Mouse (Mus musculus) layer of hippocampus, adult 9-10 months (tissue): ENCODE measurements around the gene Hk2.

Experiments
- DNase-seq: peaks from one replicate; pipeline ENCODE4 v3.0.0; 2022; ENCODE audit warnings: low spot score

Gene Hk2

GRCm38 (mm10) chr6:82774321-82774764 is at the start of gene Hk2:
Gene Hk2 (minus strand): TSS chr6:82774454.
- peak; percentile 53 for DNase-seq

GRCm38 (mm10) chr6:82821758-82822253 is 47.6 kb upstream of the Hk2 start:
- DNase-seq, result no peak

GRCm38 (mm10) chr6:82820716-82821115 is 46.5 kb upstream of the Hk2 start:
- DNase-seq, result no peak

GRCm38 (mm10) chr6:82814821-82815220 is 40.6 kb upstream of the Hk2 start:
- no peak for DNase-seq

- DNase-seq, result no peak
Measured at GRCm38 (mm10) chr6:82807984-82808700, 33.9 kb upstream of the Hk2 start.

- no peak for DNase-seq
Measured at GRCm38 (mm10) chr6:82806971-82807370, 32.7 kb upstream of the Hk2 start.

- DNase-seq, result no peak
Measured at GRCm38 (mm10) chr6:82806503-82806902, 32.2 kb upstream of the Hk2 start.

GRCm38 (mm10) chr6:82805894-82806293 is 31.6 kb upstream of the Hk2 start:
- no peak for DNase-seq

GRCm38 (mm10) chr6:82804984-82805383 is 30.7 kb upstream of the Hk2 start:
- DNase-seq, result no peak

- DNase-seq, result no peak
Measured at GRCm38 (mm10) chr6:82798202-82798737, 24.0 kb upstream of the Hk2 start.

- no peak for DNase-seq
Measured at GRCm38 (mm10) chr6:82797300-82797839, 23.1 kb upstream of the Hk2 start.

GRCm38 (mm10) chr6:82790864-82791263 is 16.6 kb upstream of the Hk2 start:
- no peak for DNase-seq

- no peak for DNase-seq
Measured at GRCm38 (mm10) chr6:82783906-82784305, 9.7 kb upstream of the Hk2 start.

GRCm38 (mm10) chr6:82780802-82781393 is 6.6 kb upstream of the Hk2 start:
- DNase-seq, result no peak

- no peak for DNase-seq
Measured at GRCm38 (mm10) chr6:82780369-82780768, 6.1 kb upstream of the Hk2 start.

GRCm38 (mm10) chr6:82777124-82777654 is 2.9 kb upstream of the Hk2 start:
- DNase-seq, result no peak

GRCm38 (mm10) chr6:82775386-82775785 is 1.1 kb upstream of the Hk2 start:
- DNase-seq, result no peak

GRCm38 (mm10) chr6:82773261-82774131 is 758 bp downstream of the Hk2 start:
- DNase-seq, result no peak

GRCm38 (mm10) chr6:82772451-82773101 is 1.7 kb downstream of the Hk2 start:
- no peak for DNase-seq

GRCm38 (mm10) chr6:82771981-82772409 is 2.3 kb downstream of the Hk2 start:
- DNase-seq, result no peak

GRCm38 (mm10) chr6:82771059-82771458 is 3.2 kb downstream of the Hk2 start:
- no peak for DNase-seq
